Mouse (Mus musculus): ENCODE results near the gene Angptl8.

DNA sequence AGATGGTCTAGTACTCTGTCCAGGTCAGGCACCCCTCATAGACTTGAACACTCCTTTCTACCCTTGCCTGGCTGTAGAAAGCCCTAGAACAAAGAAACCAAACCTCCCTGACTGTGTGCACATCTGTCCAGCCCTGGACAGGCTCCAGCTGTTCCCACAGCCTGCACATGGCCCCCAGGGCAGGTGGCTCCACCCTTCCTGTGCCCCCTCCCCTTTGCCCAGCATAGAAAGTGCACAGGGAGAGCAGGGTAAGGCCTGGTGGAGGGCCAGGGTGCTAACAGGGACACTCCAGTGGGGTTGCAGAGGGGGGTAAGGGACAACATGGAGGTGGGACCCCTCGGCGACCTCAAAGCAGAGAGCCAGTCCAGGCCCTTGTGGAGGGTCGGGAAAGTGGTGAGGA lies 39.1 kb upstream of the Angptl8 start:
- no peak for TF ChIP-seq GATA1 (IDR thresholded peaks at IDR 0.05; ENCODE audit: borderline replicate concordance, low read length)
- no peak for TF ChIP-seq FLI1 (IDR thresholded peaks at IDR 0.05; ENCODE audit: low read length)

Measured in megakaryocyte, embryonic 14.5 days (primary cell).